Mouse (Mus musculus) liver, postnatal 0 days (tissue): ENCODE results near the gene Ubr3. TPM values are rescaled to one million over a fixed set of nuclear protein-coding genes. Genes with fewer than 3 reads are reported as not detected.

Source experiments
- ATAC-seq: fragments of 200-750 bp; cut with Nextera tagmentation; 2 replicates; pipeline ENCODE4 v1.8.0; 2017; ENCODE audit warnings: mild to moderate bottlenecking, moderate library complexity
- DNase-seq: peaks from one replicate; pipeline ENCODE4 v3.0.0-alpha.2; 2016
- H3K27ac ChIP-seq: fragments of 300-500 bp; sonication (generic); 2 replicates; pipeline ENCODE4 v1.5.1; 2014; ENCODE audit warnings: antibody characterized with exemption, moderate library complexity, mild to moderate bottlenecking, low read depth
- H3K27me3 ChIP-seq: fragments of 300-500 bp; sonication (generic); 2 replicates; pipeline ENCODE4 v1.6.1; 2014; ENCODE audit warnings: low read length, control low read depth, mixed read lengths; ENCODE audit not compliant: insufficient read depth
- H3K36me3 ChIP-seq: fragments of 300-500 bp; sonication (generic); replicated peaks from 2 replicates; pipeline ENCODE4 v1.6.1; 2014; ENCODE audit warnings: mild to moderate bottlenecking, control low read depth, low read length, moderate library complexity, mixed read lengths; ENCODE audit not compliant: insufficient read depth
- H3K4me1 ChIP-seq: fragments of 300-500 bp; sonication (generic); 2 replicates; pipeline ENCODE4 v1.6.1; 2014; ENCODE audit warnings: antibody characterized with exemption, mild to moderate bottlenecking, control low read depth; ENCODE audit not compliant: insufficient read depth
- H3K4me2 ChIP-seq: fragments of 300-500 bp; sonication (generic); 2 replicates; pipeline ENCODE4 v1.6.1; 2014; ENCODE audit warnings: low read depth, mild to moderate bottlenecking, low read length, moderate library complexity, mixed read lengths
- H3K4me3 ChIP-seq: fragments of 300-500 bp; sonication (generic); 2 replicates; pipeline ENCODE4 v1.5.1; 2014; ENCODE audit warnings: low read depth, low read length
- H3K9ac ChIP-seq: fragments of 300-500 bp; sonication (generic); replicated peaks from 2 replicates; pipeline ENCODE4 v1.6.1; 2014; ENCODE audit warnings: mild to moderate bottlenecking, moderate library complexity
- H3K9me3 ChIP-seq: fragments of 300-500 bp; sonication (generic); 2 replicates; pipeline ENCODE4 v1.6.1; 2016; ENCODE audit warnings: mild to moderate bottlenecking, control low read depth, low read length, mixed read lengths
- CTCF ChIP-seq: sonication (generic); IDR thresholded peaks from 2 replicates; pipeline ENCODE4 v1.5.1; 2016; ENCODE audit warnings: antibody characterized with exemption, low read depth
- EP300 ChIP-seq: IDR thresholded peaks from 2 replicates; pipeline ENCODE4 v1.6.1; 2016; ENCODE audit warnings: antibody characterized with exemption, low read depth, mild to moderate bottlenecking
- WGBS: fragments of 180-500 bp; shearing (Covaris S2); extraction: QIAGEN DNeasy Blood & Tissue Kit; methylation state at CpG from one replicate; pipeline ENCODE4 v1.1.7; 2014; ENCODE audit not compliant: insufficient replicate concordance; 5-methylcytosine and 5-hydroxymethylcytosine counted together
- polyA plus RNA-seq: library from polyadenylated mRNA; unstranded; fragments of >200 nt; fragmentation: Nextera tagmentation; extraction: Ambion mirVana; gene quantifications from 2 replicates; pipeline ENCODE4 v1.2.1, GENCODE M21; 2015

Gene Ubr3
- polyA plus RNA-seq, 1 experiment from 2014 or later, result 5.7 TPM

DNA sequence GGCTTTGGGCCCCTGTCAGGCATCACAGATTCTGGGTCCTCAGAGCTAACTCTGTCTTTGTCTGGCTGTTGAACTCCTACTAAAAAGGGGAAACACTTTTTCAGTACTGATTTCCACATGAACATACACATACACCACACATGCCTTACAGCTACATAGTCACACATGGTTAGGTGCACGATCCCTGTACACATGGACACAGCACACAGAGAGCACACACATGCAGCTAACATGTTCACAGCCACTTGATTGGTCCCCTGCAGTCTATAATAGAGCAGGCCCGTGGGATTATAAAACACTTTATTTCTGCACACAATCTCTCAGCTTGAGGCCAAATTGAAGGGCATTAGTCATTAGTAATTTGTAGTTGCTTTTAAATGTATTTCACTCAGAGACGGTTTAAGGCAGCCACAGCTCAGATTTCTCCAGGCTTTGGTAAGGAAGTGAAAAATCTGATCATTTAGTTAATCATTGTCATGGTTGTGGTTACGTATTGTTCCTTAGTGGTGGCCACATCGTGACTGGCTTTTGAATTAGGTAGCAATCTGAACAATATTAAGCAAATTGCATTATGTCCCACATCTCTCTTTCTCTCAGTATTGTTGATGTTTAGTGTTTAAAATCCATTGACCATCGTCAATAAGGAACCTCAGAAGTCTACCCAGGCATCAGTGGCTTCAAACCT lies 169.4 kb downstream of the Ubr3 start:
- Histone ChIP-seq H3K9me3 (no peaks in the 10 kb centered on the region), H3K27me3 (no peaks in the 10 kb centered on the region), H3K4me3 (no peak overlapping the region), H3K36me3 (no peaks in the 10 kb centered on the region), H3K4me1 (no peaks in the 10 kb centered on the region), H3K4me2 (no peak overlapping the region), H3K9ac (no peak overlapping the region), H3K27ac (no peak overlapping the region)
- 54% methylated on average over 6 of the region's 6 CpGs for WGBS
- TF ChIP-seq EP300 (no peak), CTCF (no peak)
- DNase-seq (no peak), ATAC-seq (no peak)

DNA sequence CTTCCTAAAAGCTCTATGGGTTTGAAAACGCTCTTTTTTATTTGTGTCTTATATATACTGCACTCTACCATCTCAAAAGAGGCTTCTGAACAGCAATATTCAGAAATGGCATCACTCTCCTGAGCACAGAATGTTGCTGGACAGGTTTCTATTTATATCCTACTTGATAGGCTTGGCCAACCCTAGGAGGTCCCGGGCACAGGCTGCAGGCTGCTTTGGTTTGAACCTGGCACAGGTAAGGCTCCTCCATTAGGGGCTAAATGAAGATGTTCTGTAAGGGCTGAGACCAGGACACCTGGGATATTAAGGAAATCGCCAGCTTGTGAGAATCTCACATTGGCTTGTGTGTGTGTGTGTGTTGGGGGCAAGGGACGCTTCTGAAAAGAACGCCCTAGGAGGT lies 172.8 kb downstream of the Ubr3 start:
- Histone ChIP-seq H3K4me2 (no peak overlapping the region), H3K9me3 (no peaks in the 10 kb centered on the region), H3K27ac (no peak overlapping the region), H3K9ac (no peak overlapping the region), H3K4me1 (no peaks in the 10 kb centered on the region), H3K27me3 (no peaks in the 10 kb centered on the region), H3K4me3 (no peak overlapping the region), H3K36me3 (no peaks in the 10 kb centered on the region)
- WGBS, result 65% methylated on average over 5 of the region's 5 CpGs
- ATAC-seq, result no peak
- no peak for DNase-seq
- TF ChIP-seq EP300 (no peak), CTCF (no peak)

Other genes starting within 250 kb of the Ubr3 start
- gene Klhl41, start 227.1 kb upstream of the Ubr3 start, polyA plus RNA-seq, result 0.11 and 0.54 TPM in 2 replicates
- gene Fastkd1, start 183.7 kb upstream of the Ubr3 start, polyA plus RNA-seq, result 6.3 and 6.6 TPM in 2 replicates
- 55.8 and 59.6 TPM in 2 replicates for gene Ppig, start 174.7 kb upstream of the Ubr3 start, polyA plus RNA-seq
- gene Ccdc173, start 107.7 kb upstream of the Ubr3 start, polyA plus RNA-seq, result 0.29 and 0.30 TPM in 2 replicates
- 13.0 and 13.5 TPM in 2 replicates for gene Phospho2, start 107.6 kb upstream of the Ubr3 start, polyA plus RNA-seq
- gene Klhl23, start 75.3 kb upstream of the Ubr3 start, polyA plus RNA-seq, result 3.9 and 5.6 TPM in 2 replicates
- gene Ssb, start 35.7 kb upstream of the Ubr3 start, polyA plus RNA-seq, result 112 and 128 TPM in 2 replicates
- gene Mettl5, start 11.6 kb upstream of the Ubr3 start, polyA plus RNA-seq, result 27.8 and 28.7 TPM in 2 replicates
- not detected in 2 replicates for gene Myo3b, start 141.9 kb downstream of the Ubr3 start, polyA plus RNA-seq